Mouse (Mus musculus) midbrain, embryonic 12.5 days (tissue): ENCODE measurements at regions not wholly inside any gene's neighbourhood (a gene's known extent, or its start where the extent isn't known, plus 50 kb on each side); places are given as distances from the start of the nearest gene placed in this dataset.
A peak's percentile ranks its signal among the peaks of the same experiment; 100 is the strongest.
"Not testable (repeated sequence)": the region's sequence is repeated elsewhere in the genome, so short reads cannot be mapped to it uniquely, and the experiment has no call there.

Source experiments
- ATAC-seq: fragments of 200-750 bp; cut with Nextera tagmentation; 2 replicates; pipeline ENCODE4 v1.8.0; 2017; ENCODE audit warnings: low read depth, moderate TSS enrichment, moderate library complexity; ENCODE audit not compliant: low FRiP score
- H3K27ac ChIP-seq: fragments of 300-500 bp; sonication (generic); replicated peaks from 2 replicates; pipeline ENCODE4 v1.5.1; 2016; ENCODE audit warnings: mild to moderate bottlenecking
- H3K27me3 ChIP-seq: fragments of 300-500 bp; sonication (generic); 2 replicates; pipeline ENCODE4 v1.6.1; 2016; ENCODE audit warnings: mild to moderate bottlenecking
- H3K36me3 ChIP-seq: fragments of 300-500 bp; sonication (generic); 2 replicates; pipeline ENCODE4 v1.6.1; 2016
- H3K4me1 ChIP-seq: fragments of 300-500 bp; sonication (generic); 2 replicates; pipeline ENCODE4 v1.6.1; 2016
- H3K4me2 ChIP-seq: fragments of 300-500 bp; sonication (generic); replicated peaks from 2 replicates; pipeline ENCODE4 v1.6.1; 2016; ENCODE audit warnings: mild to moderate bottlenecking, moderate library complexity
- H3K4me3 ChIP-seq: fragments of 300-500 bp; sonication (generic); 2 replicates; pipeline ENCODE4 v1.5.1; 2016; ENCODE audit warnings: mild to moderate bottlenecking
- H3K9ac ChIP-seq: fragments of 300-500 bp; sonication (generic); replicated peaks from 2 replicates; pipeline ENCODE4 v1.6.1; 2016; ENCODE audit warnings: mild to moderate bottlenecking, moderate library complexity
- H3K9me3 ChIP-seq: fragments of 300-500 bp; sonication (generic); 2 replicates; pipeline ENCODE4 v1.6.1; 2016; ENCODE audit warnings: mild to moderate bottlenecking
- WGBS: fragments of 180-500 bp; shearing (Covaris S2); methylation state at CpG from one replicate; pipeline ENCODE4 v1.1.7; 2016; 5-methylcytosine and 5-hydroxymethylcytosine counted together

DNA sequence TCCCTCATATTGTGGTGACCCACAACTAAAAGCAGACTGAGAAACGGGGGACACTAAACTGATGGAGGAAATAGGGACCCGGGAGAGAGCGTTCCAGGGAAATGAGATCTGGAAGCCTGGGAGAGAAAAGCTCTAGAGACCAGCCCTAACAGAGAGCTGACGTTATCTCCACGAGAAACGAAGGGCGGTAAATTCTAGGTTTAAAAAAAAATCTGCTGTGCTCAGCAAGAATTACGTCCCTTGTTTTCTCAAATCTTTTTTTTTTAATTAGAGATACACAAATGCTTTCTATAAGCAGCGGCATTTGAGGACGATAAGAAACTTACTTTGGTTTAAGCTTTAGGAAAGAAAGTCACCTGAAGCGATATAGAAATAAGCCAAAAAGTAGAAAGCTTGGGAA lies 145.7 kb downstream of the Cand1 start:
- no peaks in the 10 kb centered on the region for H3K27me3 ChIP-seq
- ATAC-seq: no peak
- no peak overlapping the region for H3K9ac ChIP-seq
- 92% methylated on average over 11 of the region's 11 CpGs for WGBS
- no peaks in the 10 kb centered on the region for H3K9me3 ChIP-seq
- no peak overlapping the region for H3K4me2 ChIP-seq
- H3K4me1 ChIP-seq: no peaks in the 10 kb centered on the region
- no peak overlapping the region for H3K27ac ChIP-seq
- H3K4me3 ChIP-seq: no peak overlapping the region
- no peaks in the 10 kb centered on the region for H3K36me3 ChIP-seq

DNA sequence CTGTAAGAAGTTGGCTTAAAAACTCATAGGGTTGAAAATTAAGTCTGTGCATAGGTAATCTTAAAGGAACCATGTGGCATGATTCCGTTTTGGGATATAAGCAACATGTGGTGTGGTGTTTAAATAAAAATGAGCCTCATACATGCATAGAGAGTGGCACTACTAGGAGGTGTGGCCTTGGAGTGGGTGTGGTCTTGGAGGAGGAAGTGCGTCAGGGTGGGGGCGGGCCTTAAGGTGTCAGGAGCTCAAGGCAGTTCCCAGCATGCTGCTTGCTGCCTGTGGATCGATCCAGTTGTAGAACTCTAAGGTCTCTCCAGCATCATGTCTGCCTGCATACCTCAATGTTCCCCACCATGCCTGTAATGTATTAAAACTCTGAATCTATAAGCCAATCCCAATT lies 152.0 kb downstream of the Cand1 start:
- no peaks in the 10 kb centered on the region for H3K9me3 ChIP-seq
- no peak overlapping the region for H3K4me2 ChIP-seq
- no peaks in the 10 kb centered on the region for H3K36me3 ChIP-seq
- no peaks in the 10 kb centered on the region for H3K4me1 ChIP-seq
- 93% methylated on average over 4 of the region's 4 CpGs for WGBS
- no peak overlapping the region for H3K27ac ChIP-seq
- H3K9ac ChIP-seq: no peak overlapping the region
- H3K4me3 ChIP-seq: no peak overlapping the region
- no peaks in the 10 kb centered on the region for H3K27me3 ChIP-seq
- no peak for ATAC-seq

DNA sequence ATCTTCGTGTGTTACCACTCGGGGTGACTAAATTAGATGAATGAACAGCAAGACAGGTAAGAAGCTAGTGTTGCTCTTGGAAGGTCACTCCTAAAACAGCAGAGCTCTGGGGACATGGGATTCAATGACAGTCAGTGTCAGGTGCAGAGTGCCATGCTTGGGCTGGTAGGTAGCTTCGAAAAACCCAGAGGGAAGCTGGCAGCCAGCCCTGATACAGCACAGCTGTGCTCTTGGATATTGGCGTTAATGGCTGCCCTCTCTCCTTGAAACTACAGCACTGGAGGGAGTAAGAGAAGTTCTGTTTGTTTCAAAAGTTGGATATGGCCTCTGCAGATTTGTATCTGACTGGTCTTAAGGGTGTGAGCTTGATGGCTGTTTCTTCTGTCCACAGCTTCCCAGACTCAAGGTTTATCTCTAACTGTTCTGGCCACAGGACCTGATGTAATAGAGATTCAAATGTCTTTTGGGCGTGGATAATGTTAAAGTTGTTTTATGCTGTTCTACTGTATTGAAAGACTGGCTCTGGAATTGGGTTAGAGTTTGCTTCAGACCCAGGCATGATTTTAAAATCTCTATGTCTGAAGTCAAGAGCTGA lies 152.7 kb downstream of the Cand1 start:
- Histone ChIP-seq H3K9ac (no peak overlapping the region), H3K4me1 (no peaks in the 10 kb centered on the region), H3K36me3 (no peaks in the 10 kb centered on the region), H3K9me3 (no peaks in the 10 kb centered on the region), H3K4me3 (no peak overlapping the region), H3K27ac (no peak overlapping the region), H3K4me2 (no peak overlapping the region), H3K27me3 (no peaks in the 10 kb centered on the region)
- ATAC-seq: no peak
- WGBS: 91% methylated on average over 5 of the region's 5 CpGs

DNA sequence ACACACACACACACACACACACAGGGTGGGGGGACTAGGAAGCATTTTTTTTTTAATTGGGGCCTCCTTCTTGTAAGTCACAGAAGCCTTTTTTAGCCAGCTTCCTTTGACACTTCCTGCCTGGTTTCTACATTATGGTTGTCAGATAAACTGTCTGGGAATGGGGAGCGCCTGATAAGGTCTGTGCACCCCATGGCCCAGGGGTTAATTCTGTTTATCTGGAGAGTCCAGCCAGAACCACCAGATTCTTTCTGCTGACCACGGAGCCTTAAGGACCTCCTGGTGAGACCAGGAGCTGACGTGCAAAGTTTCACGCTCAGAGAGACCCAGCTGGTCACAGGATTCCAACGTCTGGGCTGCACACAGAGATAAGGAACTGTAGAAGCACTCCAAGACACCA lies 153.4 kb downstream of the Cand1 start:
- Histone ChIP-seq H3K4me2 (no peak overlapping the region), H3K9ac (no peak overlapping the region), H3K4me1 (no peaks in the 10 kb centered on the region), H3K27ac (no peak overlapping the region), H3K36me3 (no peaks in the 10 kb centered on the region), H3K4me3 (no peak overlapping the region), H3K27me3 (no peaks in the 10 kb centered on the region), H3K9me3 (no peaks in the 10 kb centered on the region)
- no peak for ATAC-seq
- WGBS: 70% methylated on average over 5 of the region's 5 CpGs

DNA sequence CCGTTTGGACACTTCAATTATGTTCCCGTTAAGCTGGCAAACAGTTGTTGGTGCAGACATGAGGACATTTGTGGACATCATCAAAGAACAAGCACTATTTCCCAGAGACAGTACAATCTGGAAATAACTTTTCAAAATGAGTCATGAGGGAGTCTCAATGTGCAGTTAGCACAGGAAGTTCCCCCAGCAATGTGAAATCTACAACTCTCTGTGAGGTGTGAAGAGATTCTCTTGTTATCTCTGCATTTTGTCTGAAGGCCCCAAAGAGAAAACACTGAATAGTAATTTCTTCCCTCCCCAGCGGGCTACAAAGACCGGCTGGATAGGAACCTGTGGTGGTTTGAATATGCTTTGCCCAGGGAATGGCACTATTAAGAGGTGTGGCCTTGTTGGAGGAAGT lies 156.4 kb downstream of the Cand1 start:
- Histone ChIP-seq H3K4me1 (0 out of 2 replicates have a peak, but pooled peaks cover 3% of the 10 kb centered on the region), H3K9ac (no peak overlapping the region), H3K27ac (no peak overlapping the region), H3K4me3 (no peak overlapping the region), H3K9me3 (no peaks in the 10 kb centered on the region), H3K36me3 (no peaks in the 10 kb centered on the region), H3K4me2 (no peak overlapping the region), H3K27me3 (no peaks in the 10 kb centered on the region)
- WGBS: 81% methylated on average over 4 of the region's 4 CpGs
- no peak for ATAC-seq

DNA sequence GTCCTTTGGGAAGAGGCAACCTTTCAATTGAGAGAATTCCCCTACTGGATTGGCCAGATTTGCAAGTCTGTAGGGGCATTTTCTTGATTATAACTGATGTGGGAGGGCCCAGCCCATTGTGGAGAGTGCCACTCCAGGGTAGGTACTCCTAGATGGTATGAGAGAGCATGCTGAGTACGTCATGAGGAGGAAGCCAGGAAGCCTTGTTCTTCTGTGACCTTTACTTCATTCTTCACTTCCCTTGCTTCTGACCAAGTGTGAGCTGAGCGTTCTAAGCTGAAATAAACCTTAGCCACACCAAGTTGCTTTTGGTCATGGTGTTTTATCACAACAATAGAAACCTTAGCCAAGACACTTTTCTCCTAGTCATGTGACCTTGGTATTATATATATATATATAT lies 157.0 kb downstream of the Cand1 start:
- H3K27ac ChIP-seq: no peak overlapping the region
- WGBS: 92% methylated on average over 2 of the region's 2 CpGs
- H3K4me1 ChIP-seq: 0 out of 2 replicates have a peak, but pooled peaks cover 3% of the 10 kb centered on the region
- ATAC-seq: no peak
- no peak overlapping the region for H3K4me3 ChIP-seq
- H3K27me3 ChIP-seq: no peaks in the 10 kb centered on the region
- H3K9ac ChIP-seq: no peak overlapping the region
- H3K36me3 ChIP-seq: no peaks in the 10 kb centered on the region
- no peak overlapping the region for H3K4me2 ChIP-seq
- H3K9me3 ChIP-seq: no peaks in the 10 kb centered on the region

DNA sequence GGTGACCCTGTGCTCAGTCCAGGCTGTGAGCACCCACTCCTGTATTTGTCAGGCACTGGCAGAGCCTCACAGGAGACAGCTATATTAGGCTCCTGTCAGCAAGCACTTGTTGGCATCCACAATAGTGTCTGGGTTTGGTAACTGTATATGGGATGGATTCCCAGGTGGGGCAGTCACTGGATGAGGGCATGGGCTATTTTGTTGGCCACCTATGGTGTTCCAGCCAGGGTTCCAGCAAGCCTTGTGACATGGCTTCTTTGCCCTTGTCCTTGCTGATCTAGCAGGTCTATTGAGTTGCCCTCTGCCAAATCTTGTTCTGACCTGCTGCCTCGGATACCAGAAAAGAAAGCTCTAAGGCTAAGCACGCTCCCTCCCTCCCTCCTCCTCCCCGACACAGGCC lies 158.1 kb downstream of the Cand1 start:
- ATAC-seq, H3K27me3 ChIP-seq, H3K9me3 ChIP-seq, H3K4me1 ChIP-seq, H3K4me3 ChIP-seq, H3K36me3 ChIP-seq, H3K4me2 ChIP-seq, H3K9ac ChIP-seq, H3K27ac ChIP-seq: not testable (repeated sequence)
- 75% methylated on average over 3 of the region's 3 CpGs for WGBS

DNA sequence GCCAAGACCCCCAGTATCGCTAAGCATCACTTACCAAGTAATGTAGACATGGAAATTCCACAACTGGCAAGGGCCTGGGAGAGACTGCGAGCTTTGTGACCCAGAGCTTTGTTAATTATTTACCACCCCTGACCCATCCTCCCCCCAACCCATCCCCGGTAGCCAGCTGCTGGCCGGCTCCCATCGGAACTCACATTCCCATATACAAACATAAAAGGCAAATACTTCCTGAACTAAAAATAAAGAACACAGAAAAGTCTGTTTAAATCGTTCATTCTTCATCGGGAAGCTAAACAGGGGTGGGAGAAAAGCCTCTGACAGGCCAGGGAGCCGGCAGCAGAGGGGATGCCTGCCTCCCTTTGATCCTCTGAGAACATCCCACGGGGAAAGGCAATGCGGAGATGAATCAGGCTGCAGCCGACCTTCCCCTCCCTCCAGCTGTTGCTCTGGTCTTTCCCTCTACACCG lies 163.7 kb downstream of the Cand1 start:
- Histone ChIP-seq H3K27ac (no peak overlapping the region), H3K4me3 (no peak overlapping the region), H3K4me2 (peak overlapping the region; percentile 21; the same call in 1 of the 2 replicates), H3K4me1 (peaks cover 10% of the 10 kb centered on the region; the same call in 1 of the 2 replicates), H3K36me3 (no peaks in the 10 kb centered on the region), H3K9ac (no peak overlapping the region), H3K9me3 (no peaks in the 10 kb centered on the region), H3K27me3 (no peaks in the 10 kb centered on the region)
- WGBS: 21% methylated on average over 12 of the region's 12 CpGs
- ATAC-seq: 0 out of 2 replicates have a peak, but pooled peaks have one; percentile 42

DNA sequence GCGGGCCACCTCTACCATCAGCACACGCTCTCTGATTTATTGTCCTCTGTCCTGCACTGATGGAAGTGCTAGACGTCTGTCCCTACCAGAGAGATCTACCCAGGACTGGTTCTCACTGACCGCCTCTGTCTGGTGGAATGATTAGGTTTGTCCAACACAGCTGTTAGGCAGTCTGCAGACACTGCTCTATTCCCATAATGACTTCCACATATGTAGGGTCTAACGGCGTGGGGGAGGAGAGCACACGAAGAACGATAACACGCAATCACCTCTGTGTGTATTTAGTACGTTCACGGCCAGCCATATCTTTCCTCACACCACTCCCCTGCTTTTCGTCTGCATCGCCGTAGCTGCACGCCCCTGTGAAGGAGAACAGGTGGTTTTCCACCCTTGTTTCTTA lies 165.0 kb downstream of the Cand1 start:
- Histone ChIP-seq H3K4me1 (peaks cover 10% of the 10 kb centered on the region; the same call in 1 of the 2 replicates), H3K27ac (no peak overlapping the region), H3K9ac (no peak overlapping the region), H3K4me3 (no peak overlapping the region), H3K9me3 (no peaks in the 10 kb centered on the region), H3K4me2 (no peak overlapping the region), H3K27me3 (no peaks in the 10 kb centered on the region), H3K36me3 (no peaks in the 10 kb centered on the region)
- WGBS: 92% methylated on average over 15 of the region's 15 CpGs
- ATAC-seq: no peak

DNA sequence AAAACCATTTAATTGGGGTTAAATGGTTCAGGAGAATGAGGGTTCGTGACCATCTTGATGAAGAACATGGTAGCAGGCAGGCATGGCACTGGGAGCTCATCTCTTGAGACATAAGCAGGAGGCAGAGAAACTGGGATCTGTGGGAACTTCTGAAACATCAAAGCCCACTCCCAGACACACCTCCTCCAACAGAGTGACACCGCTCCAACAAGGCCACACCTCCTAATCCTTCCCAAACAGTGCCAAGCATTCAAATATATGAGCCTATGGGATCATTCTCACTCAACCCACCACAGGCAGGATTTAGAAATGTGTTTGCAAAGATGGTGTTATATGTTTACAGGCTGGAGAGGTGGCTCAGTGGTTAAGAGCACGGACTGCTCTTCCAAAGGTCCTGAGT lies 165.9 kb downstream of the Cand1 start:
- no peaks in the 10 kb centered on the region for H3K9me3 ChIP-seq
- 90% methylated on average over 3 of the region's 3 CpGs for WGBS
- no peak overlapping the region for H3K27ac ChIP-seq
- H3K4me3 ChIP-seq: no peak overlapping the region
- H3K9ac ChIP-seq: no peak overlapping the region
- H3K36me3 ChIP-seq: no peaks in the 10 kb centered on the region
- H3K27me3 ChIP-seq: no peaks in the 10 kb centered on the region
- H3K4me1 ChIP-seq: peaks cover 8% of the 10 kb centered on the region; the same call in 1 of the 2 replicates
- no peak overlapping the region for H3K4me2 ChIP-seq
- no peak for ATAC-seq

DNA sequence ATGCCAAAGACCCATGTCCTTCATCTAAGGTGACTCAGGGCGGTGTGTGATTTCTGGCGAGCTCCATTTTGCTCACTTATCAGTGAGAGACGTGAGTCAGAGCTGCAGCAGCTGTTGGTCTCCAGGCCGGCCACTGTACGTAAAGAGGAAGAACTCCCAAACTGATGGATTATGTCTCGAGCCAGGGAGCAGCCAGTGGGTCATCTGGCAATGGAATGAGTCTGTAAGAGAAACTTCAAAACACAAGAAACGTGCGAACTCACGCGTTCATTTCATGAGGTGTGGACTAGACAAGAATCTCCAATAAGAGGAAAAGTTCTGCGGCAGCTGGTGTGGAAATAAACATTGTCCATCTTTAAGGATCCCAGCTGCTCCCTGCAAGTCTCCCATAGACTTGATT lies 170.4 kb downstream of the Cand1 start:
- 0 out of 2 replicates have a peak, but pooled peaks cover 3% of the 10 kb centered on the region for H3K9me3 ChIP-seq
- no peak overlapping the region for H3K27ac ChIP-seq
- 89% methylated on average over 11 of the region's 11 CpGs for WGBS
- no peak overlapping the region for H3K9ac ChIP-seq
- H3K4me2 ChIP-seq: no peak overlapping the region
- no peak overlapping the region for H3K4me3 ChIP-seq
- no peak for ATAC-seq
- no peaks in the 10 kb centered on the region for H3K27me3 ChIP-seq
- H3K4me1 ChIP-seq: peaks cover 4% of the 10 kb centered on the region; the same call in 1 of the 2 replicates
- no peaks in the 10 kb centered on the region for H3K36me3 ChIP-seq

DNA sequence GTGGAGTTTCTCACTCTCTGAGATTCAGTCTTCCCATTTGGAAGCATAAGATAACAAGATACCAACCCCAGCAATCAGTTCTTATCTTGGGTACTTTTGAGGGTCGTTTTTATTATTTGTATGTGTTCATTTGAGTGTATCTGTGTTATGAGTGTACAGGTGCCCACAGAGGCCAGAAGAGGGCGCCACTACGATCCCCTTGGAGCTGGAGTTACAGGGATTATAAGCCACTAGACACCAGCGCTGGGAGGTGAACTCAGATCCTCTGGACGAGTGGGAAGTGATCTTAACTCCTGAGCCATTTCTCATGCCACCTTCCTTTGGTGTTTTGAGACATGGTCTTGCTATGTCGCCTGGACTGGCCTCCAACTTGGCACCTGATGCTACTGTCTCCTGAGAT lies 172.0 kb downstream of the Cand1 start:
- 80% methylated on average over 6 of the region's 6 CpGs for WGBS
- H3K27me3 ChIP-seq: no peaks in the 10 kb centered on the region
- H3K4me1 ChIP-seq: peaks cover 4% of the 10 kb centered on the region; the same call in 1 of the 2 replicates
- H3K4me2 ChIP-seq: no peak overlapping the region
- H3K27ac ChIP-seq: no peak overlapping the region
- H3K9ac ChIP-seq: no peak overlapping the region
- ATAC-seq: no peak
- H3K9me3 ChIP-seq: 0 out of 2 replicates have a peak, but pooled peaks cover 3% of the 10 kb centered on the region
- no peak overlapping the region for H3K4me3 ChIP-seq
- H3K36me3 ChIP-seq: no peaks in the 10 kb centered on the region

DNA sequence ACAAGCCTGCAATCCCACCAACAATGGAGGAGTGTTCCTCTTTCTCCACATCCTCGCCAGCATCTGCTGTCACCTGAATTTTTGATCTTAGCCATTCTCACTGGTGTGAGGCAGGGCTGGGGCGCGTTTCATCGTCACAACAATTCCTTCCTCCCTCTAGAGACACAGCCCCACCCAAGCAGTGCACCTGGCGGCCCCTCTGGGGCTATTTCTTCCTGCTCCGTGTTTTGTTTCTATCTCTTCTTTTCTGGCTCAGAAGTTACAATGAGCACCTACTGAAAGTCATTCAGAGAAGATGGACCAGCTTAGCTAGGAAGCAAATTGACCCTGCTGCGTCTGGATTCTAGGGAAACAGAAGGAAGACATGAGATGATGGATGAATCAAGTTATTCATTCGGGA lies 172.5 kb downstream of the Cand1 start:
- 0 out of 2 replicates have a peak, but pooled peaks cover 3% of the 10 kb centered on the region for H3K9me3 ChIP-seq
- no peak overlapping the region for H3K9ac ChIP-seq
- H3K4me3 ChIP-seq: no peak overlapping the region
- ATAC-seq: no peak
- no peak overlapping the region for H3K4me2 ChIP-seq
- WGBS: 94% methylated on average over 8 of the region's 8 CpGs
- H3K4me1 ChIP-seq: peaks cover 4% of the 10 kb centered on the region; the same call in 1 of the 2 replicates
- H3K36me3 ChIP-seq: no peaks in the 10 kb centered on the region
- H3K27me3 ChIP-seq: no peaks in the 10 kb centered on the region
- H3K27ac ChIP-seq: no peak overlapping the region
